In the genomic region with DNA sequence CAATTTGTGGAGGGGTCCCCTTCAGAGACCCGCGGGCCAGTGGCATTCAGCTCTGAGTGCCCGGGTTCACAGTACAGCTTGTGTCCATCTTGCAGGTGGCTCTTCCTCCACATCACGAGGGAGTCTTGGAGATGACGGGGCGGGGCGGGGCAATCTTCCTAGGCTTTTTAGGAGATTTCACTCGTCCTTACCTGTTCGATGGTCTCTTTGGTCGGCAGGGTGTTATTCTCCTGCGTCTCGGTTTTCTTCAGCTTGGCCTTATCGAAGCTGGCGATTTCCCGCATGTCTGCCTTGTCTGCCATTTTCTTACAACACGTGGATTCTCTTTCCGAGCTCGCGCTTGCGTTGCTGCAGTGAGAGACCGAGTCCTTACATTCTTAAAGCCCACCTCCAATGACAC, we compare ENCODE assay signal across 24 mouse cellular contexts. TPM values are rescaled to one million over a fixed set of nuclear protein-coding genes. Genes with fewer than 3 reads are reported as not detected.
"Had no signal": no experiment of that assay in that cellular context is flagged by ENCODE, and none has a peak within 500 bp of the region (broad histone marks: within the 10 kb centered on the region; RNA-seq: fewer than 3 reads in every experiment).

No protein-coding gene starts in this region.

- H3K4me3 ChIP-seq: midbrain, embryonic 10.5 days; midbrain, embryonic 13.5 days; myocyte; neural tube, embryonic 13.5 days; neural tube, embryonic 15.5 days had no signal

- H3K27me3 ChIP-seq: midbrain, embryonic 13.5 days; neural tube, embryonic 13.5 days; neural tube, embryonic 15.5 days had no signal

- DNase-seq: lung, adult 18-20 months; lung, embryonic 14.5 days; lung, postnatal 10 days; lung, postnatal 4 days; retina, postnatal 1 day; right cerebral cortex, adult 18-20 months; right cerebral cortex, postnatal 25 days; right cerebral cortex, postnatal 4 days; spleen, adult 18-20 months; thymus, adult 2 months; thymus, postnatal 36 days had no signal

- H3K27ac ChIP-seq: liver, embryonic 14.5 days; midbrain, embryonic 10.5 days; midbrain, embryonic 13.5 days; neural tube, embryonic 13.5 days; neural tube, embryonic 15.5 days had no signal

- H3K36me3 ChIP-seq: midbrain, embryonic 10.5 days; midbrain, embryonic 13.5 days; neural tube, embryonic 13.5 days; neural tube, embryonic 15.5 days had no signal

RNA-seq across cellular contexts. Expression of a gene that starts 28.9 kb away (rescaled TPM):
- total RNA-seq: megakaryocyte, adult 5-6 weeks; megakaryocyte-erythroid progenitor cell, adult 5-6 weeks had no signal
- polyA plus RNA-seq: lung, embryonic 14.5 days; midbrain, embryonic 10.5 days; midbrain, embryonic 13.5 days; midbrain, embryonic 16.5 days; neural tube, embryonic 11.5 days; neural tube, embryonic 15.5 days had no signal

RNA-seq across cellular contexts. Expression of a gene that starts 41.0 kb away (rescaled TPM):
- polyA plus RNA-seq: liver, embryonic 14.5 days; liver, embryonic 16.5 days; lung, embryonic 14.5 days; midbrain, embryonic 10.5 days; midbrain, embryonic 13.5 days; midbrain, embryonic 16.5 days; neural tube, embryonic 11.5 days; stomach, embryonic 14.5 days; stomach, embryonic 16.5 days had no signal
